Mouse (Mus musculus) heart, postnatal 0 days (tissue): ENCODE measurements around the gene Pkp3. TPM values are rescaled to one million over a fixed set of nuclear protein-coding genes. Genes with fewer than 3 reads are reported as not detected.
A peak's percentile ranks its signal among the peaks of the same experiment; 100 is the strongest.

Experiments used
- ATAC-seq: fragments of 200-750 bp; cut with Nextera tagmentation; 2 replicates; pipeline ENCODE4 v1.8.0; 2017; ENCODE audit warnings: low read depth, moderate number of reproducible peaks, moderate library complexity; ENCODE audit not compliant: insufficient read depth
- DNase-seq: peaks from one replicate; pipeline ENCODE4 v3.0.0-alpha.2; 2016; ENCODE audit warnings: low spot score
- H3K27ac ChIP-seq: fragments of 300-500 bp; sonication (generic); 2 replicates; pipeline ENCODE4 v1.5.1; 2014; ENCODE audit warnings: low read depth, mild to moderate bottlenecking
- H3K27me3 ChIP-seq: fragments of 300-500 bp; sonication (generic); 2 replicates; pipeline ENCODE4 v1.6.1; 2014; ENCODE audit warnings: low read length, mixed read lengths; ENCODE audit not compliant: control insufficient read depth, insufficient read depth
- H3K36me3 ChIP-seq: fragments of 300-500 bp; sonication (generic); replicated peaks from 2 replicates; pipeline ENCODE4 v1.6.1; 2014; ENCODE audit warnings: low read length, mixed read lengths; ENCODE audit not compliant: control insufficient read depth, insufficient read depth
- H3K4me1 ChIP-seq: fragments of 300-500 bp; sonication (generic); 2 replicates; pipeline ENCODE4 v1.6.1; 2014; ENCODE audit warnings: antibody characterized with exemption; ENCODE audit not compliant: control insufficient read depth, insufficient read depth
- H3K4me2 ChIP-seq: fragments of 300-500 bp; sonication (generic); 2 replicates; pipeline ENCODE4 v1.6.1; 2014; ENCODE audit warnings: low read depth, mild to moderate bottlenecking, low read length, moderate library complexity
- H3K4me3 ChIP-seq: fragments of 300-500 bp; sonication (generic); 2 replicates; pipeline ENCODE4 v1.5.1; 2014; ENCODE audit warnings: low read depth, low read length
- H3K9ac ChIP-seq: fragments of 300-500 bp; sonication (generic); replicated peaks from 2 replicates; pipeline ENCODE4 v1.6.1; 2014; ENCODE audit warnings: low read depth, low read length, mixed read lengths
- H3K9me3 ChIP-seq: fragments of 300-500 bp; sonication (generic); replicated peaks from 2 replicates; pipeline ENCODE4 v1.6.1; 2016; ENCODE audit warnings: low read length; ENCODE audit not compliant: control insufficient read depth
- CTCF ChIP-seq: IDR thresholded peaks from 2 replicates; pipeline ENCODE4 v1.5.1; 2016; ENCODE audit warnings: antibody characterized with exemption, control low read depth, low read depth
- EP300 ChIP-seq: IDR thresholded peaks from 2 replicates; pipeline ENCODE4 v1.6.1; 2016; ENCODE audit warnings: antibody characterized with exemption, low read depth
- WGBS: fragments of 180-500 bp; shearing (Covaris S2); extraction: QIAGEN DNeasy Blood & Tissue Kit; methylation state at CpG from one replicate; pipeline ENCODE4 v1.1.7; 2014; 5-methylcytosine and 5-hydroxymethylcytosine counted together
- polyA plus RNA-seq: library from polyadenylated mRNA; unstranded; fragments of >200 nt; fragmentation: Nextera tagmentation; extraction: Ambion mirVana; gene quantifications from 2 replicates; pipeline ENCODE4 v1.2.1, GENCODE M21; 2015
- total RNA-seq: library from RNA; depleted of rRNA; stranded (reverse); fragments of >200 nt; gene quantifications from 2 replicates; pipeline ENCODE4 v1.2.3, GENCODE M21; 2014; ENCODE audit warnings: low replicate concordance

Pkp3 gene
- total and polyA plus RNA-seq, 2 experiments from 2014 or later = 0.20 to 3.8 TPM

GRCm38 (mm10) chr7:141059929-141060328 lies 18.1 kb upstream of the Pkp3 start:
- ATAC-seq = no peak
- 0 out of 2 replicates have a peak, but pooled peaks cover 4% of the 10 kb centered on the region for H3K9me3 ChIP-seq
- H3K27ac ChIP-seq = no peak overlapping the region
- 0 out of 2 replicates have a peak, but pooled peaks cover 3% of the 10 kb centered on the region for H3K4me1 ChIP-seq
- no peak overlapping the region for H3K4me3 ChIP-seq
- H3K27me3 ChIP-seq = peaks cover 54% of the 10 kb centered on the region
- 78% methylated on average over 2 of the region's 2 CpGs for WGBS
- no peak for DNase-seq
- no peak overlapping the region for H3K4me2 ChIP-seq
- no peaks in the 10 kb centered on the region for H3K36me3 ChIP-seq
- no peak overlapping the region for H3K9ac ChIP-seq
- TF ChIP-seq EP300 = no peak
- no peak for TF ChIP-seq CTCF

- Histone ChIP-seq H3K9ac (peak within 1 kb of the TSS; percentile 24; the same call in 1 of the 2 replicates), H3K36me3 (no peaks in the 10 kb centered on the region), H3K27me3 (peaks cover 54% of the 10 kb centered on the region), H3K27ac (no peak within 1 kb of the TSS), H3K4me2 (peak within 1 kb of the TSS; percentile 67), H3K9me3 (0 out of 2 replicates have a peak, but pooled peaks cover 3% of the 10 kb centered on the region), H3K4me3 (peak within 1 kb of the TSS; percentile 48), H3K4me1 (0 out of 2 replicates have a peak, but pooled peaks cover 3% of the 10 kb centered on the region)
- ATAC-seq (peak; percentile 68), DNase-seq (no peak)
- WGBS = under 1% methylated on average over 70 of the region's 72 CpGs
- TF ChIP-seq CTCF (no peak), EP300 (no peak)
Measured at GRCm38 (mm10) chr7:141060426-141061242, 17.4 kb upstream of the Pkp3 start, which contains the start of gene B4galnt4. Gene B4galnt4 (plus strand): TSS chr7:141061104.

- no peak for DNase-seq
- peak overlapping the region; percentile 24; the same call in 1 of the 2 replicates for H3K9ac ChIP-seq
- WGBS = 2% methylated on average over 34 of the region's 37 CpGs
- TF ChIP-seq EP300 (no peak), CTCF (no peak)
- 0 out of 2 replicates have a peak, but pooled peaks have one; percentile 31 for ATAC-seq
- no peaks in the 10 kb centered on the region for H3K36me3 ChIP-seq
- H3K4me3 ChIP-seq = peak overlapping the region; percentile 48
- H3K4me1 ChIP-seq = 0 out of 2 replicates have a peak, but pooled peaks cover 3% of the 10 kb centered on the region
- H3K27ac ChIP-seq = no peak overlapping the region
- H3K4me2 ChIP-seq = peak overlapping the region; percentile 67
- H3K27me3 ChIP-seq = peaks cover 54% of the 10 kb centered on the region
- H3K9me3 ChIP-seq = no peaks in the 10 kb centered on the region
Measured at GRCm38 (mm10) chr7:141061269-141061692, 16.7 kb upstream of the Pkp3 start.

GRCm38 (mm10) chr7:141062525-141062924 lies 15.5 kb upstream of the Pkp3 start:
- Histone ChIP-seq H3K4me2 (no peak overlapping the region), H3K27me3 (peaks cover 63% of the 10 kb centered on the region), H3K36me3 (no peaks in the 10 kb centered on the region), H3K9me3 (no peaks in the 10 kb centered on the region), H3K9ac (no peak overlapping the region), H3K27ac (no peak overlapping the region), H3K4me3 (no peak overlapping the region), H3K4me1 (0 out of 2 replicates have a peak, but pooled peaks cover 3% of the 10 kb centered on the region)
- WGBS = 62% methylated on average over 7 of the region's 7 CpGs
- DNase-seq (no peak), ATAC-seq (no peak)
- no peak for TF ChIP-seq CTCF

GRCm38 (mm10) chr7:141063353-141063752 lies 14.7 kb upstream of the Pkp3 start:
- ATAC-seq (no peak), DNase-seq (no peak)
- no peak overlapping the region for H3K4me2 ChIP-seq
- WGBS = 76% methylated on average over 3 of the region's 3 CpGs
- H3K27ac ChIP-seq = no peak overlapping the region
- no peaks in the 10 kb centered on the region for H3K36me3 ChIP-seq
- H3K4me1 ChIP-seq = 0 out of 2 replicates have a peak, but pooled peaks cover 3% of the 10 kb centered on the region
- TF ChIP-seq CTCF (no peak), EP300 (no peak)
- no peak overlapping the region for H3K9ac ChIP-seq
- H3K27me3 ChIP-seq = peaks cover 71% of the 10 kb centered on the region
- H3K9me3 ChIP-seq = no peaks in the 10 kb centered on the region
- H3K4me3 ChIP-seq = no peak overlapping the region
